Mouse (Mus musculus) mouse trophoblast stem cell (cell line): ENCODE measurements around the gene Lama1.
"Not testable (repeated sequence)": the region's sequence is repeated elsewhere in the genome, so short reads cannot be mapped to it uniquely, and the experiment has no call there.

Experiments used
- in situ Hi-C, 2 experiments: fragments of 300-500 bp; cut with MseI, MboI; formaldehyde crosslinking; loops; 2 replicates in 1 of 2; 3 replicates in 1 of 2; pipeline ENCODE4 v1.15.1; 2025

The Lama1 gene

DNA sequence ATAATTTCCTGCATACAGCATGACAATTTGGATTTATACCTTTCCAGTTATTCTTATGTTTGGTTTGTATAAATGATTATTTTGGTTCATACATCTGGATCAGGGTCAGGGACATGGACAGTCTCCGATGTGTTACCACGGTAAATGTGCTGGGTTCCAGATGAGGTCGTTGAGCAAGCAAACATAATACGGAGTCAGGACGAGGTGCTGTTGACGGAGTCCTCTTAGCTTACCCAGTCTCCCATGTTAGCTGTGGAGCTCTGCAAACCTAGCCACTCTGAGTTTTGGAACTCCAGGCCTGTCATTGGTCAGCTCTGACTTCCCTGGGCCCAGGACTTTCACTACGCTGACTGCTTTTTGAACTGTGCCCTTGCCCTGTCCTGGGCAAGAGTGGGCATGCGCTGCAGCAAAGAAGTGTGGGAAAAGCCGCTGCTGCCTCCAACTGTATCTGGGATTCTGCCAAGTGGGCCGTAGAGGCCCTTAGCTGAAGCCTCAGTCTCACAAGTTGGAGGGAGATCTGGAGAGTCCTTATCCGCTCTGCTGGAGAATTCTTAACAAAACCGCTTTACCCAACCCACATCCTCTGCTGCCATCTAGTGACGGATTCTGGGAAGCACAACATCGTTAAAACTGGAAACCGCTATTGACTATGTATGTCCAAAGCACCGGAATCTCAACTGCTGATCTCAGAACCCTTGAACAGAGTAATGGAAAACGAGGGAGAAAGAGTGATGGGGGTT, 140.5 kb downstream of the Lama1 start:
- in situ Hi-C loops = no loop called here

DNA sequence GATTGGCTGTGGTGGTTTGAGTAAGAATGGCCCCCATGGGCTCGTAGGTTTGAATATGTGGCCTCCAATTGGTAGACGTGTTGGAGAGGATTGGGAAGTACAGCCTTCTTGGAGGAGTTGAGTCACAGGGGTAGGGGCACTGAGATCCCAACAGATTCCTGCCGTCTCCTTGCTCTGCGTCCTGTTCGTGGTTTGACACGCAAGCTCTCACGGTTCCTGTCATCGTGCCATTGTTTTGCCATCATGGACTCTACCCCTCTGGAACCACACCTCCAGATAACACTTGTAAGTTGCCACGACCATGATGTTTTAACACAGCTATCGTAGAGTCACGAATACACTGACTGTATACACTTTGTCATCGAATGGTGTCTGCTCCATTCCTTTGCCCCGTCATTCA, 141.9 kb downstream of the Lama1 start:
- in situ Hi-C loops = no loop called here

DNA sequence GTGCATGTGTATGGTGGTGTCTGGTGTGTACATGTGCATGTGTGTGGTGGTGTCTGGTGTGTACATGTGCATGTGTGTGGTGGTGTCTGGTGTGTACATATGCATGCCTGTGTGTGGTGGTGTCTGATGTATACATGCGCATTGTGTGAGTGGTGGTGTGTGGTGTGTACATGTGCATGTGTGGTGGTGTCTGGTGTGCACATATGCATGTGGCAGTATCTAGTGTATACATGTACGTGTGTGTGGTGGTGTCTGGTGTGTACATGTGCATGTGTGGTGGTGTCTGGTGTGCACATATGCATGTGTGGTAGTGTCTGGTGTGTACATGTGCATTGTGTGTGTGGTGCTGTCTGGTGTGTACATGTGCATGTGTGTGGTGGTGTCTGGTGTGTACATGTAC, 144.4 kb downstream of the Lama1 start:
- in situ Hi-C loops = not testable (repeated sequence)

DNA sequence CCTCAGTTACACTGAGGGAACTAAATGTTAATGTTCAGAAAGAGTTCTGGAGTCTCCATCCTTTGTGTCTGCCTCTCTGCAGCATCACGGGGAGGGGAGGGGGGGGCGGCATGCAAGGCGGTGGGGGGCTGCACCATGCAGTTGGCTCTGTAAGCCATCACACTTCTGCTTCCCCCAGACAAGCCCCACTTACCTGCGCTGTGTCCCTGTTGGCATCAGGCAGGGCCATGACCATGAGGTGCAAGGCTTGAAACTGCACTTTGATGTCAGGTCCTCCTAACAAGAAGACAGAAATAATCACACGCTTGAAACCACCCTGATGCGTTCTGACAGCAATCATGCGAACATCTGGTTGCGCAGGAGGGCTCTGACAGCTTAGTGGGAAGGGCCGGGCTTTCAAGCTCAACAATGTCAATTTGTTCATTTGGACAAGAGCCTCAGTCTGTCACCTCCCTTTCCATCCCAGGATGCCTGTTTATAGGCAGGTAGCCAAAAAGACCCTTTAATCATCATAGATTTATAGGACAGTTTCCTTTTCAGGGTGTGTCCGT, 164.1 kb downstream of the Lama1 start:
- in situ Hi-C loops = loop anchor here in 1 of 2 experiments (10.0 kb wide), 1 partner anchor 304 kb away; no protein-coding TSS in a partner anchor

DNA sequence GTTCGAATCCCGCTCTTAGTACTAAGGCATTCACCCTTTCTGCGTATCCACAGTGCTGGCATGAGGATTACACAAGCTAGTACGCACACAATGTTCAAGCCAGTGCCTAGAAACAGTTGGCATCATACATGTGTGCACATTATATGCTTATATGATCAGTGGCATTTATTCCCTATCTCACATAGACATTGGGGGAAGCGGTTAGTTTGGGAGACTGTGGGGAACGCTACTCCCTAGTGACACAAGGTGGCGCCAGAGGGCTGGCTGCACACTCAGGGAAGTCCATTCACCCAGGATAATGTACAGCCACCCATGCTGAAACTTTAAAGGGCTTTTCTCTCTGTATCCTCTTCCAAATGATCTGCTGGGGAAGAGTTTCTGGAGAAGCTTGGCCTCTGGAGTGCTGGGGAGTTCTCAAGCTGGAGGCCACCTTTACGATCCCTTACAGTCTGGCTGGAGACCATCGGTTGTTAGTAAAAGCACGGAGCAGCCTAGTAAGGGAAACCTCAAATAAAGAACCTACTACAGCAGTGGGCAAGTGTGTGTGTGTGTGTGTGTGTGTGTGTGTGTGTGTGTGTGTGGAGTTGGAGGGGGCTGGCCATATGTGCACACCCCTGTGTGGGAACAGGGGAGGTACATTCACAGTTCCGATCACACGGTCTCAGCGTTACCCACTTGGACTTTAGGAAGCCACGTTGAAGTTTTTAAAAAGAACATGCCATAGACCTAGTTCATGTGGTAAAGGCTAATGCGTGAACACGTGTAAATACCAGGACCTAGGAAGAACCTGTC, 164.9 kb downstream of the Lama1 start:
- in situ Hi-C loops = loop anchor here in 1 of 2 experiments (10.0 kb wide), 1 partner anchor 303 kb away; no protein-coding TSS in a partner anchor

DNA sequence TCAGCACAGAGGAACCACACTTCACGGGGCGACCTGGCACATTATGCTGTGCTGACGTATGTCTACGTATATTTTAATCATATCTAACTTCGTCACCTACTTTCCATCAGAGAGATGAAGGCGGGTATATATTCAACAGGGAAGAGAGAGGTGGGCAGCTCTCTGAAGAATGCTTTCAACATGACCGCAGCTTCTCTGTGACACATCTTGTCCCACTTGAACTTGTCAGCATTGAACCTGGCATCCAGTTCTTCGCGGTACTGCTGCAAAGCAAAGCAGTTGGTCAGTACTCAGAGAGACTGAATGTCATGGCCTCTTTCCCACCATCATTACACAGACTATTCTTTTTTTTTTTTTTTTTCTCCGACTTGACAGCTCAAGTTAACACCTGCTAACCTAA, 167.3 kb downstream of the Lama1 start:
- in situ Hi-C loops = loop anchor here in 1 of 2 experiments (10.0 kb wide), 1 partner anchor 300 kb away; no protein-coding TSS in a partner anchor

DNA sequence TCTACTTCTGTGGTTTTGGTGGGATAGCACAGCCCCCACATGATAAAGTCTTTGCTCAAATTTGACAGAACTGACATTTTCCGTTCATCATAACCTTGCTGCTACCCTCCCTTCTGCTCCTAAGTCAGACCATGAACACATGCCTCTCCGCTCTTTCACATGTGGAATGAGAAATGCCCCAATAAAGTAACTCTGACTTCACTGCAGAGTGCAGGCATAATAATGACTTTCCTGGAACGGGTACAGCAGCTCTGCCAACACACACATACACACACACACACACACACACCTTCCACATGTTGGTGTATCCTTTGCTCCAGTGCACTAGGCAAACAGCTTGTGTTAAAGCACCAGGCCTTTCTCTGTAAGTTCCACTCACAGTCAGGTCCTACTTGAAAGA, 167.9 kb downstream of the Lama1 start:
- in situ Hi-C loops = loop anchor here (5.0 to 10.0 kb wide), 2 partner anchors 300 to 302 kb away; no protein-coding TSS in a partner anchor

DNA sequence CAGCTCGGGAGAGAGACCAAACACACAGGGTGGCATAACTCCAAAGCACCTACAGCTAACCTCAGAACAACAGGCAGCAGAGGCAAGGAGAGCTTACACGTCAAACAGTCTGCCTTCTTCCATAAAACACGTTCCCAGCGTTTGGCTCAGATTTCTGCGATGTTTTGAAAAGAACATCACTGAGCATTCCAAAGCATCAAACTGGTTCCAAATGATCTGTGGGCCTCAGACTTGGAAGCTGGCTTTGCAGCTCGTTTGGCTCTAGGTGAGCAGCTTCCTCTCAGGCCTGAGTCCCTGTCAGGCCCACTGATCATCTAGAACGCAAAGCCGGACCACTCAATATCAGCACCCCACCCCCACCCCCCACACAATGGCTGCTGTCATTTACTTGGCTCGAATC, 169.0 kb downstream of the Lama1 start:
- in situ Hi-C loops = loop anchor here (5.0 to 10.0 kb wide), 2 partner anchors 299 to 301 kb away; no protein-coding TSS in a partner anchor

DNA sequence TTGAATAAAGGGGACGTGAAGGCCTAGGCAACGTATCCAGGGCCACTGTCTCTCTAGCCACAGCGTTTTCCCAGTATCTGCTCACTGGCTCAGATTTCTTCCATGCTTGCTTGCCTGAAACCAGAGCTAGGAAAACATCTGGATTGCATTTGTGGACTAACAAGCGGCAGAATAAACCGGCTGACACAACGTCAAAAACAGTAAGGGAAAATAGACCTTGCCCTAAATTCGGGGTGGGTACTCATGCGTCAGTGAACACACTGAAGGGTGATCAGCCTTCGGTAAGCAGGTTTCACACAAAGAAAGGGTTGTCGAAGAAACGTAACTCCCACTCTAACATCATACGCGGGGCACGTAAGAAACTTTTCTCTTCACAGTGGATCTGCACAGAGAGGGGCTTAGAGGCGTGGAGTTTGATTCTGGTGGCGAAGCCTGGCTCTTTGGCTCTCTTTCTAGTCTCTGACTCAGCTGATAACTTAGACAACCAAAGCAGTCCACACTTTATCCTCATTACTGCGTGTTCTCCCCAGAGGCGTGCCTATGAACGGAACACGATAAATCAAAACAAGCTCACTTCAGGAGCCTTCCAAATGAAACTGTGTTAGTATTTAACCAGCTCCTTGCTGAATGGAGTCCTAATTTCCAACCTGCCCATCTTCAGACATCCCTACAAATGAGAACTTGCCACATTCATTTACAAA, 169.6 kb downstream of the Lama1 start:
- in situ Hi-C loops = loop anchor here (5.0 to 10.0 kb wide), 2 partner anchors 298 to 301 kb away; no protein-coding TSS in a partner anchor

DNA sequence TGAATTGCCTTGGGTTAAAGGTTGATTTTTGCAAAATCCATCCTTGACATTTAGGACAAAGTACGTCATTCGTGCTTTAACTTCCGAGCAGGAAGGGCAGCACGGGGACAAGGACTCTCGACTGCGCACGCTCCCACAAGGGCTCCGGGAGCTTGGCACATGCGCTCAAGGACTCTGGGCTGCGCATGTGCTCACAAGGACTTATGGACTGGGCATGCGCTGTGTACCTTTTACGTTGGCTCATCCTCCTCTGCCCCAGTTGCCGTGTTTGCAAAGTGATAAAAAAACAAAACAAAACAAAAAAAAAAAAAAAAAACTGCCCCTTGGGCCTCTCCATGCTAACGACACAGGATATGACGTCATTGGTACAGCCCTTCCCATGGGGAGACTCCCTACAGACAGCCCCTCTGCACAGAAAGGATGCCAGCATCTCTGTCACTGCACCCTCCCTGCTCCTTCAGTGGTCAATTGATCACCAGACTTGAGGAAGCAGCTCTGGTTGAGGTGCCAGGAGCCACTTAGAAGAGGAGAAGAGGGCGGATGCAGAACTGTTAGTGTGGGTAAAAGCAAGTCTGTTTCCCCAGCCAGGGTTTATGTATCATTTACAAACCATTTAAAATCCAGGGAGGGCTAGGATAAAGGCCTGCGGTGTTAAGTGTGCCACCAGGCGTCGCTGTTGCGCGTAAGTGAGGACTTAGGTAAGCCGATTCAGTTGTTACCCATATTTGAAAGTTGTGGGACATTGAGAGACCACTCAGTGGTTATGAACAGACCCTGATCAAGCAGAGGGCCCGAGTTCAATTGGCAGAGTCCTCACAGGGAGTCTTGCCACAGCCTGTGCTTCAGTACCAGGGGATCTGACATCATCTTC, 172.9 kb downstream of the Lama1 start:
- in situ Hi-C loops = loop anchor here (5.0 to 10.0 kb wide), 2 partner anchors 295 to 297 kb away; no protein-coding TSS in a partner anchor
